Mouse (Mus musculus) testis, adult 2 months (tissue): ENCODE data around the gene Trpv2. TPM values are rescaled to one million over a fixed set of nuclear protein-coding genes. Genes with fewer than 3 reads are reported as not detected.

Experiments used
- H3K27ac ChIP-seq: fragments of 200-500 bp; 2 replicates; pipeline ENCODE4 v1.5.1; 2012; ENCODE audit warnings: low read depth, low read length; ENCODE audit not compliant: control insufficient read depth, insufficient read depth
- H3K27me3 ChIP-seq: fragments of 200-500 bp; 2 replicates; pipeline ENCODE4 v1.6.1; 2012; ENCODE audit warnings: mild to moderate bottlenecking, low read length, moderate library complexity; ENCODE audit not compliant: control insufficient read depth, insufficient read depth
- H3K36me3 ChIP-seq: fragments of 200-500 bp; 2 replicates; pipeline ENCODE4 v1.6.1; 2012; ENCODE audit warnings: mild to moderate bottlenecking, low read length; ENCODE audit not compliant: control insufficient read depth, insufficient read depth
- H3K4me1 ChIP-seq: fragments of 200-500 bp; 2 replicates; pipeline ENCODE4 v1.6.1; 2012; ENCODE audit warnings: low read length; ENCODE audit not compliant: control insufficient read depth, insufficient read depth
- H3K4me3 ChIP-seq: fragments of 200-500 bp; 2 replicates; pipeline ENCODE4 v1.5.1; 2012; ENCODE audit warnings: low read depth, mild to moderate bottlenecking, low read length, moderate library complexity, mixed read lengths; ENCODE audit not compliant: control insufficient read depth
- CTCF ChIP-seq: fragments of 200-500 bp; IDR thresholded peaks from 2 replicates; pipeline ENCODE4 v1.5.1; 2012; ENCODE audit warnings: low read depth, mild to moderate bottlenecking, inconsistent platforms, low read length, moderate library complexity; ENCODE audit not compliant: control insufficient read depth, insufficient read depth, insufficient replicate concordance
- POLR2A ChIP-seq: fragments of 200-500 bp; IDR thresholded peaks from 2 replicates; pipeline ENCODE4 v1.6.1; 2012; ENCODE audit warnings: low read depth, mild to moderate bottlenecking, inconsistent platforms, low read length, moderate library complexity; ENCODE audit not compliant: control insufficient read depth
- polyA plus RNA-seq: library from polyadenylated mRNA; depleted of rRNA; stranded (reverse); fragments of >200 nt; gene quantifications from 2 replicates; pipeline ENCODE4 v1.2.3, GENCODE M21; 2012

Gene Trpv2
- polyA plus RNA-seq, 1 experiment: 0.67 TPM

GRCm38 (mm10) chr11:62622850-62623249 is 48.6 kb downstream of the Trpv2 start:
- Histone ChIP-seq H3K27me3 (no peaks in the 10 kb centered on the region), H3K36me3 (no peaks in the 10 kb centered on the region), H3K4me3 (no peak overlapping the region), H3K27ac (no peak overlapping the region), H3K4me1 (peaks cover 3% of the 10 kb centered on the region)
- TF ChIP-seq POLR2A: no peak
- TF ChIP-seq CTCF: no peak

- TF ChIP-seq POLR2A (no peak), CTCF (no peak)
- Histone ChIP-seq H3K4me1 (peaks cover 8% of the 10 kb centered on the region), H3K4me3 (no peak overlapping the region; the same call in 1 of the 2 replicates), H3K27ac (no peak overlapping the region; the same call in 1 of the 2 replicates), H3K36me3 (no peaks in the 10 kb centered on the region), H3K27me3 (no peaks in the 10 kb centered on the region)
These were observed 50.3 kb downstream of the Trpv2 start for GRCm38 (mm10) chr11:62624341-62625291.

GRCm38 (mm10) chr11:62629352-62630224 is 55.3 kb downstream of the Trpv2 start:
- TF ChIP-seq POLR2A: no peak
- TF ChIP-seq CTCF: no peak
- H3K4me1 ChIP-seq: peaks cover 7% of the 10 kb centered on the region

GRCm38 (mm10) chr11:62630225-62630821 is 56.0 kb downstream of the Trpv2 start:
- Histone ChIP-seq H3K4me3 (no peak overlapping the region), H3K36me3 (no peaks in the 10 kb centered on the region), H3K27ac (no peak overlapping the region), H3K27me3 (no peaks in the 10 kb centered on the region), H3K4me1 (peaks cover 5% of the 10 kb centered on the region)
- TF ChIP-seq POLR2A: no peak
- no peak for TF ChIP-seq CTCF

More at GRCm38 (mm10) chr11:62629352-62630224, 55.3 kb downstream of the Trpv2 start:
- Histone ChIP-seq H3K4me3 (no peak overlapping the region), H3K27ac (no peak overlapping the region), H3K36me3 (no peaks in the 10 kb centered on the region), H3K27me3 (no peaks in the 10 kb centered on the region)

- TF ChIP-seq CTCF (no peak), POLR2A (no peak)
- H3K36me3 ChIP-seq: no peaks in the 10 kb centered on the region
- H3K4me3 ChIP-seq: no peak overlapping the region
- H3K27me3 ChIP-seq: no peaks in the 10 kb centered on the region
- peaks cover 5% of the 10 kb centered on the region for H3K4me1 ChIP-seq
- no peak overlapping the region for H3K27ac ChIP-seq
These were observed 56.9 kb downstream of the Trpv2 start for GRCm38 (mm10) chr11:62631138-62631537.

GRCm38 (mm10) chr11:62635406-62635805 is 61.1 kb downstream of the Trpv2 start:
- peaks cover 9% of the 10 kb centered on the region for H3K4me1 ChIP-seq
- no peaks in the 10 kb centered on the region for H3K36me3 ChIP-seq

More at GRCm38 (mm10) chr11:62635406-62635805, 61.1 kb downstream of the Trpv2 start:
- Histone ChIP-seq H3K27me3 (no peaks in the 10 kb centered on the region), H3K4me3 (no peak overlapping the region), H3K27ac (peak overlapping the region; percentile 68; the same call in 1 of the 2 replicates)
- no peak for TF ChIP-seq CTCF
- TF ChIP-seq POLR2A: no peak
